Mouse (Mus musculus): ENCODE measurements around the gene Ccng1.
"Not testable (repeated sequence)": the region's sequence is repeated elsewhere in the genome, so short reads cannot be mapped to it uniquely, and the experiment has no call there.

The Ccng1 gene

DNA sequence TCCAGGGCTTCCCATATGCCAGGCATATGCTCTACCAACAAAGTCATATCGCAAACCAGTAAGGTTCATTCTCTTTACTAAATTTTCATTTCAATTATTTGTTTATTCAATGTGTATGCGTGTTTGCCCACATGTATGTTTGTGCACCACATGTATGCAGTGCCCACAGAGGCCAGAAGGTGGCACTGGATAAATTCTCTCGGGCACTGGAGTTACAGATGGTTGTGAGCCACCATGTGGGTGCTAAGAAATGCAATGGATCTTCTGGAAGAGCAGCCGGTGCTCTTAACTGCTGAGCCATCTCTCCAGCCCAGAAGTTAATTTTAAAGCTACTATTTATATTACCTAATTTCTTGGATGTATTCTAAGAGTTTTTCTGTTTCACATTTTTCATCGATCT is 39.6 kb downstream of the Ccng1 start:
- DNase-seq, result no peak

DNA sequence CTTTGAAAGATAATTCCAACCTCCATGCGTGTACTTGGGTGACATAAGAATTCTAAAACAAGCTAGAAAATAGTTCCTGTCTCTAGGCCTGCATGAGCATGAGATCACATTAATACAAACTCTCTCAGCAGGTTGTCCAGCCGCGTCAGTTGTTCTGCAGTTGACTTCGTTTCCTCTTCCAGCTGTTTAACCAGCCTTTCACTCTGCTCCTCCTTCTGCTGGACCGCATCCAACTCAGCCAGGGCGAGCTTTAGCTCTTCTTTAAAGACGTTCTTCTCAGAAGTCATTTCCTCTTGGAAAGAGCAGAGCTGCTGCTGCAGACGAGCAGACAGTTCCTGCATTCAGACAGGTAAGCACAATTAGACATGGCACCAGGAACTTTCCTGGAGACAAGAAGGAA is 41.3 kb downstream of the Ccng1 start:
- DNase-seq, result no peak

DNA sequence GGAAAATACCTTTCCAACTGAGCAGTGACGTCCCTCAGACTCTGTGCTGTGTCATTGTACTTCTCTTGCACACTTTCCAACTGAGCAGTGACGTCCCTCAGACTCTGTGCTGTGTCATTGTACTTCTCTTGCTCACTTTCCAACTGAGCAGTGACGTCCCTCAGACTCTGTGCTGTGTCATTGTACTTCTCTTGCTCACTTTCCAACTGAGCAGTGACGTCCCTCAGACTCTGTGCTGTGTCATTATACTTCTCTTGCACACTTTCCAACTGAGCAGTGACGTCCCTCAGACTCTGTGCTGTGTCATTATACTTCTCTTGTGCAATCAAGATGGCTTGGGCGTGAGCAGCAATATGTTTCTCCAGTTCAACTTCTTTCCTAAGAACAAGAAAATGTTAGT is 45.2 kb downstream of the Ccng1 start:
- DNase-seq, result not testable (repeated sequence)
